Comparison of ENCODE assay signal across 8 mouse cellular contexts in genomic region chr1:182954287-182955046, GRCm38 (mm10). TPM values are rescaled to one million over a fixed set of nuclear protein-coding genes. Genes with fewer than 3 reads are reported as not detected.
A peak's percentile ranks its signal among the peaks of the same experiment; 100 is the strongest.
DNase-seq lines count a peak whose midpoint lies in the region; ATAC-seq lines count a peak whose summit lies in the region.

Gene Tlr5 (plus strand): TSS chr1:182954788.

- peak; percentile 14 for DNase-seq in CD4-positive, CD25-positive, alpha-beta regulatory T cell, adult 2 months (ENCODE audit: low read depth, low spot score)
- peak; percentile 76 for DNase-seq in embryonic facial prominence, embryonic 11.5 days (ENCODE audit: low spot score)
- DNase-seq in lung, postnatal 10 days: peak; percentile 80
- DNase-seq in retina, embryonic 14.5 days (ENCODE audit: low spot score): peak; percentile 62
- no peak for DNase-seq in spleen, postnatal 4 days (ENCODE audit: low spot score in 2 of 2)

- H3K4me3 ChIP-seq in embryonic facial prominence, embryonic 11.5 days (ENCODE audit: low read depth, low read length): peak within 1 kb of the TSS; percentile 43
- H3K4me3 ChIP-seq in heart, embryonic 12.5 days: peak within 1 kb of the TSS; percentile 51
- peak within 1 kb of the TSS; percentile 45 for H3K4me3 ChIP-seq in kidney, embryonic 14.5 days (ENCODE audit: low read length)

- WGBS in embryonic facial prominence, embryonic 11.5 days: 20% methylated on average over 21 of the region's 21 CpGs
- 11% methylated on average over 21 of the region's 21 CpGs for WGBS in heart, embryonic 12.5 days
- 16% methylated on average over 21 of the region's 21 CpGs for WGBS in kidney, embryonic 14.5 days

- H3K27me3 ChIP-seq in embryonic facial prominence, embryonic 11.5 days (ENCODE audit: control insufficient read depth, insufficient read depth, low read length): no peaks in the 10 kb centered on the region; the same call in 1 of the 2 replicates
- H3K27me3 ChIP-seq in heart, embryonic 12.5 days (replicated peaks): no peaks in the 10 kb centered on the region
- no peaks in the 10 kb centered on the region; the same call in 1 of the 2 replicates for H3K27me3 ChIP-seq in kidney, embryonic 14.5 days (ENCODE audit: control insufficient read depth, insufficient read depth, low read length)

- H3K4me1 ChIP-seq in embryonic facial prominence, embryonic 11.5 days (ENCODE audit: control insufficient read depth, insufficient read depth, low read length): peaks cover 4% of the 10 kb centered on the region; the same call in 1 of the 2 replicates
- H3K4me1 ChIP-seq in heart, embryonic 12.5 days (replicated peaks): peaks cover 68% of the 10 kb centered on the region
- H3K4me1 ChIP-seq in kidney, embryonic 14.5 days (ENCODE audit: control insufficient read depth, insufficient read depth, low read length): peaks cover 25% of the 10 kb centered on the region

- H3K4me2 ChIP-seq in embryonic facial prominence, embryonic 11.5 days (ENCODE audit: low read depth, low read length): peak within 1 kb of the TSS; percentile 82
- H3K4me2 ChIP-seq in heart, embryonic 12.5 days: peak within 1 kb of the TSS; percentile 76
- H3K4me2 ChIP-seq in kidney, embryonic 14.5 days (replicated peaks; ENCODE audit: low read depth, low read length): peak within 1 kb of the TSS; percentile 74

- no peaks in the 10 kb centered on the region for H3K9me3 ChIP-seq in embryonic facial prominence, embryonic 11.5 days (replicated peaks; ENCODE audit: control insufficient read depth, low read length)
- no peaks in the 10 kb centered on the region for H3K9me3 ChIP-seq in heart, embryonic 12.5 days (replicated peaks)
- no peaks in the 10 kb centered on the region for H3K9me3 ChIP-seq in kidney, embryonic 14.5 days (ENCODE audit: control insufficient read depth, low read length)

- H3K9ac ChIP-seq in embryonic facial prominence, embryonic 11.5 days (replicated peaks; ENCODE audit: low read length): peak within 1 kb of the TSS; percentile 65
- peak within 1 kb of the TSS; percentile 72 for H3K9ac ChIP-seq in heart, embryonic 12.5 days
- peak within 1 kb of the TSS; percentile 63 for H3K9ac ChIP-seq in kidney, embryonic 14.5 days (ENCODE audit: low read depth, low read length)

- ATAC-seq in CD4-positive, CD25-positive, alpha-beta regulatory T cell, adult 4 months: no peak
- ATAC-seq in embryonic facial prominence, embryonic 11.5 days (replicated peaks; ENCODE audit: insufficient number of reproducible peaks, low FRiP score, low TSS enrichment, low read depth): peak; percentile 30; the same call in 1 of the 2 replicates
- ATAC-seq in heart, embryonic 12.5 days (ENCODE audit: insufficient number of reproducible peaks, low FRiP score): peak; percentile 76
- peak; percentile 58; the same call in 1 of the 2 replicates for ATAC-seq in kidney, embryonic 14.5 days (ENCODE audit: low FRiP score, low TSS enrichment)

- no peak within 1 kb of the TSS for H3K27ac ChIP-seq in embryonic facial prominence, embryonic 11.5 days (replicated peaks; ENCODE audit: low read depth, low read length)
- peak within 1 kb of the TSS; percentile 91 for H3K27ac ChIP-seq in heart, embryonic 12.5 days (ENCODE audit: poor library complexity, severe bottlenecking)
- no peak within 1 kb of the TSS for H3K27ac ChIP-seq in kidney, embryonic 14.5 days (ENCODE audit: low read depth, low read length)

- no peaks in the 10 kb centered on the region for H3K36me3 ChIP-seq in embryonic facial prominence, embryonic 11.5 days (replicated peaks; ENCODE audit: control insufficient read depth, insufficient read depth, low read depth, low read length)
- H3K36me3 ChIP-seq in heart, embryonic 12.5 days: no peaks in the 10 kb centered on the region
- no peaks in the 10 kb centered on the region for H3K36me3 ChIP-seq in kidney, embryonic 14.5 days (ENCODE audit: control insufficient read depth, insufficient read depth, low read length)

RNA-seq across cellular contexts. Expression of gene Tlr5, which starts in this region (rescaled TPM):
- under 1 TPM in 1 of 2 experiments, not detected in 1; 0.34 TPM for polyA plus RNA-seq in CD4-positive, CD25-positive, alpha-beta regulatory T cell, adult 4 months (2017; shearing (Covaris generic))
- polyA plus RNA-seq in embryonic facial prominence, embryonic 11.5 days (2014; fragmentation: Nextera tagmentation; extraction: Ambion mirVana): 0.59 and 1.0 TPM in 2 replicates
- polyA plus RNA-seq in heart, embryonic 12.5 days (2016; fragmentation: Nextera tagmentation; extraction: Ambion mirVana): 4.2 and 5.4 TPM in 2 replicates
- 1.1 TPM in 2 replicates for polyA plus RNA-seq in kidney, embryonic 14.5 days (2014; fragmentation: Nextera tagmentation; extraction: Ambion mirVana)

Comparison
In these comparisons a context has a peak if more than half of its experiments do, and no peak if none do; other contexts are left out.
1. DNase-seq: peak in CD4-positive, CD25-positive, alpha-beta regulatory T cell, adult 2 months (single experiment), embryonic facial prominence, embryonic 11.5 days (single experiment), lung, postnatal 10 days (single experiment) and retina, embryonic 14.5 days (single experiment); none in spleen, postnatal 4 days (0 of 2).
2. Peak in every context shown above with its lines, with median percentiles within 50 percentile points of each other: H3K4me2 ChIP-seq, H3K4me3 ChIP-seq and H3K9ac ChIP-seq.